Mouse (Mus musculus) bone marrow, adult 2 months (tissue): ENCODE results near the gene Msln.

Experiments
- CTCF ChIP-seq: fragments of 200-500 bp; IDR thresholded peaks from 2 replicates; pipeline ENCODE4 v1.5.1; 2011; ENCODE audit warnings: low read length, control low read depth; ENCODE audit not compliant: control insufficient read depth, insufficient read depth
- POLR2A ChIP-seq: fragments of 200-500 bp; IDR thresholded peaks from 2 replicates; pipeline ENCODE4 v1.6.1; 2011; ENCODE audit warnings: low read depth, mild to moderate bottlenecking, control low read depth, low read length, borderline replicate concordance; ENCODE audit not compliant: control insufficient read depth

DNA sequence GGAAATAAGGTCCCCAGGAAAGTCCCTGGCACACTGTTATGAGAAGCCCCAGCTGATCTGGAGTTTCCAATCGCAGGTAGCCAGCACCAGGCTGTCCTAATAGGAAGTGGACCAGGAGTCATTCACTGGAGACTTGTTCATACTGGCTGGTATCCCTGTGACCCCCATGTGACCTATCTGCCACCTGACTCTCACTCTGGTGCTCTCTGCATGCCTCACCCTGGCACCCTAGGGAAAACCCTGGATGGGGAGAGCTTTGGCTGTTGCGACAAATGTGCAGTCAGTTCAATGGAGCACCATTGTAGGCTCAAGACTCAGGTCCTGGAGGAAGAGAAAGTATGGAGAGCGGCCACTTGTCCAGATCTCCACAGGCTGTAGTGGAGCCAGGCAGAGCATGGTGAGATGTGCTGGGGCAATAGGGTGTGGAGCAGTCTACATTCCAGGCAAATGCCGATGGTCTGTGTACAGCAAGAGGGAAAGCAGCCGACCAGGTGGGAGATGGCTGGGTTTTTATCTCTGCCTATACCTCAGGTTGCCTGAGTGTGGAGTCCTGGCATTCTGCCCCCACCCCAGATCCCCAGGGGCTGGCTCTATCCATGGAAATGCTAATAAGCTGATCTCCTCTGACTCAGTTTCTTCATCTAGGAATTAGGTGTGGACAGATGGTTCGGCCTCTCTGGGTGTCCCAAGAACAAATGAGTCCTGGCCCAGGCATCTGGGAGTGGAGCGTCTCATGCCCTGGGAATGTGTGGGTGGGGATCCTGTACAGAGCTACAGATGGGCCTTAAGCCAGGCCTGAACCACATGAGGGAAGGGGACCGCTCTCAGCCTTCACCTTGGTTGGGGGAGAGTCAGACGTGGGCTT, 2.4 kb upstream of the Msln start:
- TF ChIP-seq CTCF (no peak), POLR2A (no peak)
